Mouse (Mus musculus) testis, adult 2 months (tissue): ENCODE measurements around the gene Duox1. TPM values are rescaled to one million over a fixed set of nuclear protein-coding genes. Genes with fewer than 3 reads are reported as not detected.
A peak's percentile ranks its signal among the peaks of the same experiment; 100 is the strongest.
"Not testable (repeated sequence)": the region's sequence is repeated elsewhere in the genome, so short reads cannot be mapped to it uniquely, and the experiment has no call there.

Source experiments
- H3K27ac ChIP-seq: fragments of 200-500 bp; 2 replicates; pipeline ENCODE4 v1.5.1; 2012; ENCODE audit warnings: low read depth, low read length; ENCODE audit not compliant: control insufficient read depth, insufficient read depth
- H3K27me3 ChIP-seq: fragments of 200-500 bp; 2 replicates; pipeline ENCODE4 v1.6.1; 2012; ENCODE audit warnings: mild to moderate bottlenecking, low read length, moderate library complexity; ENCODE audit not compliant: control insufficient read depth, insufficient read depth
- H3K36me3 ChIP-seq: fragments of 200-500 bp; 2 replicates; pipeline ENCODE4 v1.6.1; 2012; ENCODE audit warnings: mild to moderate bottlenecking, low read length; ENCODE audit not compliant: control insufficient read depth, insufficient read depth
- H3K4me1 ChIP-seq: fragments of 200-500 bp; 2 replicates; pipeline ENCODE4 v1.6.1; 2012; ENCODE audit warnings: low read length; ENCODE audit not compliant: control insufficient read depth, insufficient read depth
- H3K4me3 ChIP-seq: fragments of 200-500 bp; 2 replicates; pipeline ENCODE4 v1.5.1; 2012; ENCODE audit warnings: low read depth, mild to moderate bottlenecking, low read length, moderate library complexity, mixed read lengths; ENCODE audit not compliant: control insufficient read depth
- CTCF ChIP-seq: fragments of 200-500 bp; IDR thresholded peaks from 2 replicates; pipeline ENCODE4 v1.5.1; 2012; ENCODE audit warnings: low read depth, mild to moderate bottlenecking, inconsistent platforms, low read length, moderate library complexity; ENCODE audit not compliant: control insufficient read depth, insufficient read depth, insufficient replicate concordance
- POLR2A ChIP-seq: fragments of 200-500 bp; IDR thresholded peaks from 2 replicates; pipeline ENCODE4 v1.6.1; 2012; ENCODE audit warnings: low read depth, mild to moderate bottlenecking, inconsistent platforms, low read length, moderate library complexity; ENCODE audit not compliant: control insufficient read depth
- polyA plus RNA-seq: library from polyadenylated mRNA; depleted of rRNA; stranded (reverse); fragments of >200 nt; gene quantifications from 2 replicates; pipeline ENCODE4 v1.2.3, GENCODE M21; 2012

Gene Duox1
- polyA plus RNA-seq, 1 experiment = 0.09 TPM

GRCm38 (mm10) chr2:122334170-122334569 is 18.7 kb downstream of the Duox1 start:
- TF ChIP-seq POLR2A = no peak
- TF ChIP-seq CTCF = no peak
- H3K36me3 ChIP-seq = no peaks in the 10 kb centered on the region
- no peaks in the 10 kb centered on the region for H3K27me3 ChIP-seq
- no peak overlapping the region for H3K27ac ChIP-seq
- no peaks in the 10 kb centered on the region for H3K4me1 ChIP-seq
- no peak overlapping the region for H3K4me3 ChIP-seq

DNA sequence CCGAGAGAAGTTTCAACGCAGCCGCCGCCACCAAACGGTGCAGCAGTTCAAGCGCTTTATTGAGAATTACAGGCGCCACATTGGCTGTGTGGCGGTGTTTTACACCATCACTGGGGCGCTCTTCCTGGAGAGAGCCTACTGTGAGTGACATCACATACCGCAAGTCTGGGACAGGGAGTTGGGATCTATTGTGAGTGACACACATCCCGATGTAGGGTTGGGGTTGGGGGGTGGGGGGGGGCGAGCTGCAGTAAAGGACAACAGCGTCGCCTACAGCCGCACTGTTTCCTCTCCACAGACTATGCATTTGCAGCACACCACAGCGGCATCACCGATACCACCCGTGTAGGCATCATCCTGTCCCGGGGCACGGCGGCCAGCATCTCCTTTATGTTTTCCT is 21.8 kb downstream of the Duox1 start:
- TF ChIP-seq CTCF (no peak), POLR2A (no peak)
- Histone ChIP-seq H3K4me1 (no peaks in the 10 kb centered on the region), H3K27ac (no peak overlapping the region), H3K36me3 (no peaks in the 10 kb centered on the region), H3K4me3 (no peak overlapping the region), H3K27me3 (no peaks in the 10 kb centered on the region)

DNA sequence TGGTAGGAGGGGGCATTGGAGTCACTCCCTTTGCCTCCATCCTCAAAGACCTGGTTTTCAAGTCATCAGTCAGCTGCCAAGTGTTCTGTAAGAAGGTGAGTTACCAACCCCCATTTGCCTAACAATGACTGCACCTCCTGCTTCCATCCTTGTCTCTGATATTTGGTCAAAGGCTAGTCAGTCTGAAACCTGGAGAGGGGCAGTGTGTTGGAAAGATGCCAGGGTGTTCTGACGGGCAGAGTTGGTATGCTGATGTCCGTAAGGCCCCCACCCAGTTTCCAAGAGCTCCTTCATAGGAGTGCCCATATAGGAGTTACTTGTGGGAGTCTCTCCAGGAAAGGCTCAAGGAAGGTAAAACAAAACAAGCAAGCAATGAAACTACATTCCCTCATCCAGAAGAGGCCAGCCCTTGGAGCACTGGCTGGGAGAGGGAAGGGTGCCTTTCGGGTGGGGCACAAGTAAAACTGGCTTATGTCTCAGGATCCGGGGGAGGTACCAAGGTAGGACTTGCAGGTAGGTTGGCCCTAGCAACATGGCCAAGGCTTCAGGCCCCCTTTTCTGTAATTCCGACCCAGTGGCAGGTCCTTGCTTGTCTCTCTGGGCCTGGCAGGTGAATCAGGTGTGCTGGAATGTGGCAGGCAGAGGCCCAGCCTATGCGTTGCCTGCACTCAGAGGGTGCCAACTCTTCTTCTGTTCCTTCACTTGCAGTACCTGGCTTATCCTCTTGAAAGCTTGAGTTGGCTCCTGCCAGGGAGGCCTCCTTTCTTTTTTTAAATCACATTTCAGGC is 29.8 kb downstream of the Duox1 start:
- H3K27ac ChIP-seq = no peak overlapping the region
- no peaks in the 10 kb centered on the region for H3K36me3 ChIP-seq

GRCm38 (mm10) chr2:122346164-122346563 is 30.7 kb downstream of the Duox1 start:
- not testable (repeated sequence) for H3K36me3 ChIP-seq, H3K27ac ChIP-seq, H3K4me3 ChIP-seq, H3K27me3 ChIP-seq
- peaks cover 15% of the 10 kb centered on the region for H3K4me1 ChIP-seq

More for the DNA sequence above, 29.8 kb downstream of the Duox1 start:
- H3K4me3 ChIP-seq = no peak overlapping the region
- no peaks in the 10 kb centered on the region for H3K27me3 ChIP-seq
- TF ChIP-seq POLR2A = no peak
- TF ChIP-seq CTCF = no peak
- H3K4me1 ChIP-seq = peaks cover 15% of the 10 kb centered on the region

DNA sequence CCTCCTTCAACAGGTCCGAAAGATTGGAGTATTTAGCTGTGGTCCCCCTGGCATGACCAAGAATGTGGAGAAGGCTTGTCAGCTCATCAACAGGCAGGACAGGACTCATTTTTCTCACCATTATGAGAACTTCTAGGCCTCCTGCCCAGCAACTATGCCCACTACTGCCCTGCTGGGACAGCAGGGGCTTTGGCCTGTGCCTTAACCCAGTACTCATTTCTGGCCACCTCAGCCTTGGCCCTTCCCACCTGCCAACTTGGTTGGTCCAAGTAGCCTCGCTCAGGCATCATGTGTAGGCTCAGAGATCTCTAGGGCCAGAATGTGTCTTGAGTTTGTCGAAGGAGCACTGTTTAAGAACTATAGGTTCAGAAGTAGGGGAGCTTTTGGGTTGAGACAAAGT is 31.8 kb downstream of the Duox1 start:
- Histone ChIP-seq H3K27me3 (no peaks in the 10 kb centered on the region), H3K4me1 (peaks cover 15% of the 10 kb centered on the region), H3K36me3 (no peaks in the 10 kb centered on the region), H3K27ac (no peak overlapping the region), H3K4me3 (no peak overlapping the region)
- no peak for TF ChIP-seq POLR2A

DNA sequence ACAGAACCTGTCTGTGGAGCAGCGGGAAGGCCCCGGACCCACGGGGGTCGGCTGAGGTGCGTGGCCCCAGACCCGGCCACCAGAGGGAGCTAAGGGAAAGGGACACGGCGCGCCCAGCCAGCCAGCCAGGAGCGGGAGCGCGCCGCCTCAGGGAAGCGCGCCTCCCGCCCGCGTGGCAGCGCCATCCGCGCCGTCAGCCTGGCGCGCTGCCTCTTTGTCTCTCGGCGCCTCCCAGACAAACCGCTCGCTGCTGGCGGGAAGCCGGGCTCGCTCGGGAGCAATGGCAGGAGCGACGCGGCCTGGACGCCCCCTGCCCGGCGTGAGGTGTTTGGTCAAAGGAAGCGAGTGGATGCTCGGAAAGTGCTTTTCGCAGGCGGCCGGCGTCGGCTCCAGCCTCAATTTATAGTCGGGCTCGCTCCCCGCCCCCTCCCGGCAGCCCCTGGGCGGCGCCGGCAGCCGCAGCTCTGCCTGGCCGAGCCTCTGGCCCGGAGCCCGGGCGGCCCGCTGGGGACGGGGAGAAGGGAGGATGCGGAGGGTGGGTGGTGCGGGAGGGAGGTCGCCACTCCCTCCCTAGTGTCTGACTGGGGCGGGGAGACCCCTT is 33.2 kb downstream of the Duox1 start:
- Histone ChIP-seq H3K36me3 (no peaks in the 10 kb centered on the region), H3K27ac (peak overlapping the region; percentile 73), H3K4me1 (peaks cover 15% of the 10 kb centered on the region), H3K27me3 (no peaks in the 10 kb centered on the region), H3K4me3 (peak overlapping the region; percentile 94)
- peak; percentile 35; the same call in 1 of the 2 replicates for TF ChIP-seq CTCF
- TF ChIP-seq POLR2A = peak; percentile 41

DNA sequence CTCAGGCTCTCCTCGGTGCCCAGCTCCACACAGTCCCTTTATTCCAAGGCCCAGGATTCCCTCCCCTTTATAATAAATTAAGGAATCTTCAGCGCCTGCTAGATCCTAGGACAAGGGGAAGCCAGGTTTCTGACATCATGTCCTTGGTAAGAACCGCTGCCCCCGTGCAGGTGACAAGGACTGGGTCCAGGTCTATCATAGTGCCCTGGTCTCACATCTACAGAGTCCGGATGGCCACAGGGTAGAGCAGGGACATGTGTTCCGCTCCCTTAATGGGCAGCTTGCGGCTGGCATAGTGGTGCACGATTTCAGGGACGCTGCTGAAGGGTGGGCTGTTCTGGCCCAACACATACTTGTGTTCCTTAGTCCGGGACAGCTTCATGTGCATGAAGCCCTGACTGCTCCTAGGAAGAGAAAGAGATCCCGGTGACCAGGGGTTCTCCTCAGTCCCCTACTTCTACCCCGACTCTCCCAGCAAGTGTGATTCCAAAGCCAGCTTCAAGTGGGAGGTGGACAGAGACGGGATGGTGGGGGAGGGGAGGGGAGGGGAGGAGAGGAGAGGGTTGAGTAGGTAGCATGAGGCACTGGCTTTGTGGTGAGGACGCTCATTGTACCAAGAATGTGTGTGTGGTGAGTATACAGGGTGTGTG is 33.8 kb downstream of the Duox1 start:
- Histone ChIP-seq H3K36me3 (no peaks in the 10 kb centered on the region), H3K4me3 (peak overlapping the region; percentile 94), H3K4me1 (peaks cover 15% of the 10 kb centered on the region), H3K27me3 (no peaks in the 10 kb centered on the region), H3K27ac (peak overlapping the region; percentile 73)
- TF ChIP-seq POLR2A (no peak), CTCF (no peak)
